Mouse (Mus musculus) olfactory bulb, adult 2 months (tissue): ENCODE data around the gene Stard3.

ENCODE experiments used
- CTCF ChIP-seq: fragments of 200-500 bp; IDR thresholded peaks from 2 replicates; pipeline ENCODE4 v1.5.1; 2012; ENCODE audit warnings: low read depth, mild to moderate bottlenecking, low read length, moderate library complexity; ENCODE audit not compliant: insufficient read depth
- POLR2A ChIP-seq: fragments of 200-500 bp; IDR thresholded peaks from 2 replicates; pipeline ENCODE4 v1.6.1; 2012; ENCODE audit warnings: mild to moderate bottlenecking, low read depth, low read length, moderate library complexity; ENCODE audit not compliant: insufficient read depth

DNA sequence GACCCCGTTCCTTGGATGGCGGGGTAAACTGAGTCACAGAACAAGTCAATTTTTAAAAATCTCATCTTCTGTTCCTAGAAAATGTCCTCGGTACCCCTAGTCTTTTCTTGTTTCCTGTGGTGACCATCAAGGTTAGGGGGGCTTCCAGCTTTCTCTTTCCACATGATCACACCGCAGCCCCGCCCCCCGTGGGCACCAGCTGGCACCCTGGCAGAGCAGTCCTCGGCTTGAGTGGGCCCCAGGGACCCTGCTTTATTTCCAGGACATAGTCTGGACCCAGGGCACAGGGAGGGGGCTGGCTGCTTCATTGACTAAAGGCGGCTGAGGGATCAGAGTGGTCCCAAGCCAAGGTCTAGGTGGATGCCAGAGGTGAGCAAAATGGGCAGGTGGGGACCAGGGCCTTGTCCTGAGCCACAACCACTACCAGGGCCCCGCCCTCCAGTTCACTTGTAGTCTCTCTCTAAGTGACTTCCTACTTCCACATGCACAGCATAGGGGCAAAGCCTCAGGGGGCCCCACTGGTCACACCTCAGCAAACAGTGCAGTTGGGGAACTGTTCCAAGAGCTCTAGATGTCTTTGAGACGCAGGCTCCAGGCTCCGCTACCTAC lies 18.4 kb upstream of the Stard3 start:
- TF ChIP-seq POLR2A (no peak), CTCF (no peak)
